Comparison of ENCODE assay signal across 8 mouse cellular contexts in the genomic region with DNA sequence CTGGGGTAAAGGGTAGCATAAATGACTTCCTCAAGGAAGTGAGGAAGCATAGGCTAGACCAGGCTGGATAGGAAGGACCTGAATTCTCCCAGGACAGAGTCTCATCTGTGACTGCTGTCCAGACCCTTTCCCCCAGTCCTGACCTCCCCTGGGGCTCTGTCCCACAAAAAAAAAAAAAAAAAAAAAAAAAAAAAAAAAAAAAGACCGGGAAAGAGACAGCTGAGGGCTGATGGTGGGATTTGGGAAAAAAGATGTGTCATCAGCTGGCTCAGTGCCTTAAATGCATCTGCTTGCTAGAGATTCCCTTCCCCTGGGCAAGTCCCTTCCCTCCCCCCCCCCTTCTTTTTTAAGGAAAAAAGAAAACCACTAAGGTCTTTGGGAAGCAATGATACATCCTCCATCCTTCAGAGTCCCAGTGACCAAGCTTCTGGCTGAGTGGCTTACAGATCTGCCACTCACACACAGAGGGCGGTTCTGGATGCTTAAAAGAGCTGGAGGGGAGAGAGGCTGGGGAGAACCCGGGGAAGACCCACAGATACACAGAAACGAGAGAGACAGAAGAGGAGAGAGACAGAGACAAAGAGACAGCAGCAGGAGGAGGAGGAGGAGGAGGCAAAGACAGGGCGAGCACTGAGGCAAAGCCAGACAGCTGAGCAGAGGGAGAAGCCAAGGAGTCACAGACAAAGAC. TPM values are rescaled to one million over a fixed set of nuclear protein-coding genes. Genes with fewer than 3 reads are reported as not detected.
DNase-seq lines count a peak whose midpoint lies in the region; ATAC-seq lines count a peak whose summit lies in the region.

A gene (plus strand): TSS at position 509 of the 688 bp plus-strand sequence.

- intact Hi-C loops in gastrocnemius, postnatal 14 days (cut with DNase I; ENCODE audit: low total_unique reads) = no loop called here

- ATAC-seq in intestine, embryonic 15.5 days = no peak
- no peak for ATAC-seq in liver, embryonic 12.5 days

- H3K9me3 ChIP-seq in intestine, embryonic 15.5 days = no peaks in the 10 kb centered on the region
- H3K9me3 ChIP-seq in liver, embryonic 12.5 days (replicated peaks) = no peaks in the 10 kb centered on the region

- peak; percentile 66 to 69 for DNase-seq in cerebellum, postnatal 10 days
- no peak for DNase-seq in cerebellum, adult 11-12 months
- DNase-seq in MN1 (ENCODE audit: low spot score) = peak; percentile 86
- peak; percentile 59 for DNase-seq in gastrocnemius, postnatal 14 days
- DNase-seq in right cerebral cortex, postnatal 4 days = peak; percentile 44
- no peak for DNase-seq in T-cell, adult 2 months (ENCODE audit: low spot score)

- 18% methylated on average over 5 of the region's 5 CpGs for WGBS in intestine, embryonic 15.5 days
- 20% methylated on average over 5 of the region's 5 CpGs for WGBS in liver, embryonic 12.5 days (ENCODE audit: insufficient replicate concordance)

- peaks cover 50% of the 10 kb centered on the region for H3K4me1 ChIP-seq in intestine, embryonic 15.5 days (replicated peaks)
- peaks cover 53% of the 10 kb centered on the region for H3K4me1 ChIP-seq in liver, embryonic 12.5 days

- H3K9ac ChIP-seq in intestine, embryonic 15.5 days = peak within 1 kb of the TSS; percentile 39
- no peak within 1 kb of the TSS for H3K9ac ChIP-seq in liver, embryonic 12.5 days

- H3K4me2 ChIP-seq in intestine, embryonic 15.5 days (replicated peaks) = peak within 1 kb of the TSS; percentile 64
- peak within 1 kb of the TSS; percentile 37 for H3K4me2 ChIP-seq in liver, embryonic 12.5 days

- H3K27me3 ChIP-seq in intestine, embryonic 15.5 days (replicated peaks) = 0 out of 2 replicates have a peak, but pooled peaks cover 4% of the 10 kb centered on the region
- peaks cover 54% of the 10 kb centered on the region for H3K27me3 ChIP-seq in liver, embryonic 12.5 days (replicated peaks)

- H3K36me3 ChIP-seq in intestine, embryonic 15.5 days = 0 out of 2 replicates have a peak, but pooled peaks cover 3% of the 10 kb centered on the region
- peaks cover 9% of the 10 kb centered on the region for H3K36me3 ChIP-seq in liver, embryonic 12.5 days

- peak within 1 kb of the TSS; percentile 35 for H3K4me3 ChIP-seq in intestine, embryonic 15.5 days (replicated peaks)
- peak within 1 kb of the TSS; percentile 10; the same call in 1 of the 2 replicates for H3K4me3 ChIP-seq in liver, embryonic 12.5 days

- peak within 1 kb of the TSS; percentile 83 for H3K27ac ChIP-seq in intestine, embryonic 15.5 days
- H3K27ac ChIP-seq in liver, embryonic 12.5 days = no peak within 1 kb of the TSS; the same call in 1 of the 2 replicates

RNA-seq across cellular contexts. Expression of the gene that starts here (rescaled TPM):
- 1 to 10 TPM; 2.4 to 3.1 TPM for total RNA-seq in gastrocnemius, postnatal 14 days (2021)
- 6.3 and 6.8 TPM in 2 replicates for polyA plus RNA-seq in intestine, embryonic 15.5 days (2015; fragmentation: Nextera tagmentation; extraction: Ambion mirVana)
- polyA plus RNA-seq in liver, embryonic 12.5 days (2016; fragmentation: Nextera tagmentation; extraction: Ambion mirVana) = 0.61 and 0.72 TPM in 2 replicates

Comparison
In these comparisons a context has a peak if more than half of its experiments do, and no peak if none do; other contexts are left out.
1. DNase-seq: peak in cerebellum, postnatal 10 days (2 of 2), MN1 (single experiment), gastrocnemius, postnatal 14 days (single experiment) and right cerebral cortex, postnatal 4 days (single experiment); none in cerebellum, adult 11-12 months (single experiment) and T-cell, adult 2 months (single experiment).